Comparison of ENCODE assay signal across 10 mouse cellular contexts in the genomic region with DNA sequence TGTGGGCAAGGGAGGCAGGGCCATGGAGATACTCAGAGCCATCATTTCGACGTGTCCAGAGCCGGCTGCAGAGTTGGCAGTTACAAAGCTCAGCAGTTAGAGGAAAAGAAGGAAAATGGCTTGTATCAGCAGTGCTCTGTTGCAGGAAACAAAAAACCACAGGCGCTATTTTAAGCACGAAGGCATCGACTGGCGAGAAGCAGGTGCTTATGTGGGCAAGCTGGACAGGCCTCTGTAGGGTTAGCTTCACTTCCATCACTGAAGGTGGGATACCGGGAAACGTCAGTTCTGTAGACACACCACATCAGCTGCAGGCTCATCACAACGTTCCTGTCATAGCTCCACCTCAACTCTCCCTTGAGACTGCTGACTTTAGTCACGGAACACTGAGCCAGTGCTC.
DNase-seq lines count a peak whose midpoint lies in the region; ATAC-seq and TF ChIP-seq lines count a peak whose summit lies in the region.
"Had no signal": no experiment of that assay in that cellular context is flagged by ENCODE, and none has a peak within 500 bp of the region (broad histone marks: within the 10 kb centered on the region; RNA-seq: fewer than 3 reads in every experiment).

No protein-coding gene starts in this region.

- no peak for TF ChIP-seq POLR2A in MEL (IDR thresholded peaks at IDR 0.05; ENCODE audit: control insufficient read depth in 1 of 2, insufficient read depth in 1 of 2, low read depth in 1 of 2, low read length in 2 of 2, poor library complexity in 1 of 2)

- H3K4me3 ChIP-seq in left cerebral cortex, adult 2 months = no peak overlapping the region
- H3K4me3 ChIP-seq in MEL (ENCODE audit: control insufficient read depth in 1 of 2, insufficient read depth in 1 of 2, low read depth in 2 of 2, low read length in 2 of 2) = no peak overlapping the region
- no peak overlapping the region for H3K4me3 ChIP-seq in liver, embryonic 15.5 days (replicated peaks)
- no peak overlapping the region for H3K4me3 ChIP-seq in forebrain, embryonic 11.5 days (ENCODE audit: low read depth, low read length)
- H3K4me3 ChIP-seq: embryonic facial prominence, embryonic 12.5 days; hindbrain, embryonic 10.5 days had no signal

- H3K9ac ChIP-seq in MEL (ENCODE audit: control insufficient read depth, low read depth, low read length, poor library complexity, severe bottlenecking) = no peak overlapping the region
- no peak overlapping the region for H3K9ac ChIP-seq in liver, embryonic 15.5 days
- no peak overlapping the region for H3K9ac ChIP-seq in forebrain, embryonic 11.5 days (ENCODE audit: low read length)
- H3K9ac ChIP-seq: embryonic facial prominence, embryonic 12.5 days had no signal

- peaks cover 0 to 21% of the 10 kb centered on the region in 2 experiments; a peak in 2 of 4 replicates for H3K36me3 ChIP-seq in MEL (ENCODE audit: control insufficient read depth in 1 of 2, insufficient read depth in 2 of 2, low read length in 2 of 2)
- H3K36me3 ChIP-seq in liver, embryonic 15.5 days (replicated peaks) = peaks cover 5% of the 10 kb centered on the region; the same call in 1 of the 2 replicates
- no peaks in the 10 kb centered on the region for H3K36me3 ChIP-seq in forebrain, embryonic 11.5 days (ENCODE audit: control insufficient read depth, insufficient read depth, low read length)

- H3K27ac ChIP-seq in left cerebral cortex, adult 2 months = no peak overlapping the region
- H3K27ac ChIP-seq in MEL (ENCODE audit: control insufficient read depth, low read depth, low read length) = no peak overlapping the region
- peak overlapping the region; percentile 51; the same call in 1 of the 2 replicates for H3K27ac ChIP-seq in liver, embryonic 15.5 days (replicated peaks)
- H3K27ac ChIP-seq in forebrain, embryonic 11.5 days (ENCODE audit: low read depth, low read length) = no peak overlapping the region
- H3K27ac ChIP-seq: embryonic facial prominence, embryonic 12.5 days; hindbrain, embryonic 10.5 days had no signal

- TF ChIP-seq CTCF in left cerebral cortex, adult 2 months (IDR thresholded peaks at IDR 0.05) = no peak
- no peak for TF ChIP-seq CTCF in MEL (IDR thresholded peaks at IDR 0.05 in 2 of 3, conservative IDR thresholded peaks at IDR 0.05 in 1 of 3; ENCODE audit: control insufficient read depth in 1 of 3, insufficient read depth in 1 of 3, low read depth in 2 of 3, low read length in 3 of 3, poor library complexity in 1 of 3, severe bottlenecking in 1 of 3)

- H3K4me1 ChIP-seq in MEL (ENCODE audit: control insufficient read depth in 1 of 2, insufficient read depth in 2 of 2, low read length in 2 of 2) = peaks cover 4 to 28% of the 10 kb centered on the region in 2 experiments
- peaks cover 28% of the 10 kb centered on the region for H3K4me1 ChIP-seq in liver, embryonic 15.5 days (replicated peaks)
- H3K4me1 ChIP-seq in forebrain, embryonic 11.5 days (replicated peaks; ENCODE audit: control insufficient read depth, insufficient read depth, low read length) = no peaks in the 10 kb centered on the region

- no peaks in the 10 kb centered on the region for H3K9me3 ChIP-seq in MEL (replicated peaks; ENCODE audit: insufficient read depth, low read length)
- H3K9me3 ChIP-seq in liver, embryonic 15.5 days (replicated peaks) = no peaks in the 10 kb centered on the region
- no peaks in the 10 kb centered on the region for H3K9me3 ChIP-seq in forebrain, embryonic 11.5 days (ENCODE audit: control insufficient read depth, low read length)
- H3K9me3 ChIP-seq: embryonic facial prominence, embryonic 12.5 days; hindbrain, embryonic 10.5 days had no signal

- no peak for TF ChIP-seq EP300 in MEL (IDR thresholded peaks at IDR 0.05; ENCODE audit: low read depth in 1 of 2, low read length in 2 of 2)

- ATAC-seq in liver, embryonic 15.5 days (ENCODE audit: insufficient read depth) = 0 out of 2 replicates have a peak, but pooled peaks have one; percentile 34
- no peak for ATAC-seq in forebrain, embryonic 11.5 days (replicated peaks; ENCODE audit: low FRiP score)

- intact Hi-C loops in left cerebral cortex, postnatal 14 days (cut with DNase I) = no loop called here
- intact Hi-C loops in left cerebral cortex, adult 2 months (cut with DNase I) = loop anchor here (5.0 kb wide), 1 partner anchor 175 kb away; no protein-coding TSS in a partner anchor

- H3K27me3 ChIP-seq in MEL (ENCODE audit: control insufficient read depth in 1 of 2, insufficient read depth in 2 of 2, low read length in 2 of 2) = no peaks in the 10 kb centered on the region
- H3K27me3 ChIP-seq in liver, embryonic 15.5 days = no peaks in the 10 kb centered on the region
- H3K27me3 ChIP-seq in forebrain, embryonic 11.5 days (ENCODE audit: control insufficient read depth, insufficient read depth, low read length) = no peaks in the 10 kb centered on the region
- H3K27me3 ChIP-seq: embryonic facial prominence, embryonic 12.5 days had no signal

- WGBS in liver, embryonic 15.5 days (ENCODE audit: insufficient replicate concordance) = 18% methylated on average over 11 of the region's 11 CpGs
- 91% methylated on average over 11 of the region's 11 CpGs for WGBS in forebrain, embryonic 11.5 days

- no peak overlapping the region; the same call in 1 of the 2 replicates for H3K4me2 ChIP-seq in liver, embryonic 15.5 days
- no peak overlapping the region for H3K4me2 ChIP-seq in forebrain, embryonic 11.5 days (ENCODE audit: low read depth, low read length, severe bottlenecking)
- H3K4me2 ChIP-seq: embryonic facial prominence, embryonic 12.5 days had no signal

- peak; percentile 26 to 42 for DNase-seq in left cerebral cortex, postnatal 14 days (ENCODE audit: low spot score in 2 of 2)
- DNase-seq in left cerebral cortex, adult 2 months (ENCODE audit: extremely low spot score in 1 of 2, low spot score in 2 of 2) = no peak
- DNase-seq in MEL (ENCODE audit: low read depth, low spot score) = no peak
- peak; percentile 44 for DNase-seq in thymus, postnatal 0 days (ENCODE audit: low spot score)
- no peak for DNase-seq in urinary bladder, postnatal 10 days (ENCODE audit: low spot score)
- DNase-seq in forebrain, embryonic 11.5 days (ENCODE audit: low spot score) = no peak
- DNase-seq: kidney, postnatal 36 days had no signal

- no peaks in the 10 kb centered on the region for H3K79me2 ChIP-seq in MEL (ENCODE audit: control insufficient read depth, insufficient read depth, low read length, poor library complexity)

- no peak for TF ChIP-seq RAD21 in MEL (IDR thresholded peaks at IDR 0.05; ENCODE audit: low read depth, low read length)

TF ChIP-seq in MEL, 35 proteins besides CTCF, POLR2A, EP300 and RAD21:
- TF ChIP-seq POLR2AphosphoS2 (IDR thresholded peaks at IDR 0.05; ENCODE audit: low read length) = no peak
- TF ChIP-seq MEF2A (IDR thresholded peaks at IDR 0.05; ENCODE audit: extremely low read depth, insufficient replicate concordance, low read depth, low read length, poor library complexity, severe bottlenecking) = peak; percentile 15; the same call in 1 of the 2 replicates

Comparison
In these comparisons a context has a peak if more than half of its experiments do, and no peak if none do; other contexts are left out.
1. DNase-seq: peak in left cerebral cortex, postnatal 14 days (2 of 2) and thymus, postnatal 0 days (single experiment); none in left cerebral cortex, adult 2 months (0 of 2), MEL (single experiment), urinary bladder, postnatal 10 days (single experiment) and forebrain, embryonic 11.5 days (single experiment).